Mouse (Mus musculus): ENCODE data around the gene Sec22b.

DNA sequence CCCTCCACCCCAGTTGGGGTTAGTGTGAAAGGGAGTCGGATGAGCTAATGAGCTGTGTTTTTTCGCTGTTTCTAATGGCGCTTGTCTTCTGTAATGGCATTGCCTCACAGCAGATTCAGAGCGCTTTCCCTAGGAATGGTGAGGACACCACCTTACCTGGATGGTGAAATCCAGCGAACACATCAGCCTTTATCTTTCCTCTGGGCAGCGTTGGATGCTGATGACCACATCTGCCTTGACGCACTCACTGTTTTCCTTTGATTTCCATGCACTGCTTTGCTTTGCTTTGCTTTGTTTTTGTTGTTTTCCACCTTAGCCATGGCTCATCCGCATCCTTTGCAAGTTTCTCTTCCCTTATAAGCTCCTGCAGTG is 29.8 kb downstream of the Sec22b start:
- TF ChIP-seq CTCF (IDR thresholded peaks at IDR 0.05; ENCODE audit: low read depth), result no peak
- TF ChIP-seq EP300 (IDR thresholded peaks at IDR 0.05; ENCODE audit: low read depth), result no peak
